Mouse (Mus musculus) limb, embryonic 12.5 days (tissue): ENCODE data around the gene Atl2. TPM values are rescaled to one million over a fixed set of nuclear protein-coding genes. Genes with fewer than 3 reads are reported as not detected.

Experiments
- ATAC-seq: fragments of 200-750 bp; cut with Nextera tagmentation; 2 replicates; pipeline ENCODE4 v1.8.0; 2017; ENCODE audit warnings: low read depth, moderate TSS enrichment; ENCODE audit not compliant: insufficient number of reproducible peaks, insufficient read depth, low FRiP score, low TSS enrichment
- H3K27ac ChIP-seq: fragments of 300-500 bp; sonication (generic); 2 replicates; pipeline ENCODE4 v1.5.1; 2016; ENCODE audit warnings: mild to moderate bottlenecking, moderate library complexity
- H3K27me3 ChIP-seq: fragments of 300-500 bp; sonication (generic); 2 replicates; pipeline ENCODE4 v1.6.1; 2016; ENCODE audit warnings: mild to moderate bottlenecking, moderate library complexity
- H3K36me3 ChIP-seq: fragments of 300-500 bp; sonication (generic); 2 replicates; pipeline ENCODE4 v1.6.1; 2016; ENCODE audit warnings: mild to moderate bottlenecking, moderate library complexity
- H3K4me1 ChIP-seq: fragments of 300-500 bp; sonication (generic); replicated peaks from 2 replicates; pipeline ENCODE4 v1.6.1; 2016
- H3K4me2 ChIP-seq: fragments of 300-500 bp; sonication (generic); 2 replicates; pipeline ENCODE4 v1.6.1; 2016; ENCODE audit warnings: mild to moderate bottlenecking, moderate library complexity
- H3K4me3 ChIP-seq: fragments of 300-500 bp; sonication (generic); replicated peaks from 2 replicates; pipeline ENCODE4 v1.5.1; 2016; ENCODE audit warnings: mild to moderate bottlenecking
- H3K9ac ChIP-seq: fragments of 300-500 bp; sonication (generic); replicated peaks from 2 replicates; pipeline ENCODE4 v1.6.1; 2016; ENCODE audit warnings: mild to moderate bottlenecking, moderate library complexity
- H3K9me3 ChIP-seq: fragments of 300-500 bp; sonication (generic); 2 replicates; pipeline ENCODE4 v1.6.1; 2016; ENCODE audit warnings: mild to moderate bottlenecking, moderate library complexity
- WGBS: fragments of 180-500 bp; shearing (Covaris S2); methylation state at CpG from one replicate; pipeline ENCODE4 v1.1.7; 2016; 5-methylcytosine and 5-hydroxymethylcytosine counted together
- polyA plus RNA-seq: library from polyadenylated mRNA; unstranded; fragments of >200 nt; fragmentation: Nextera tagmentation; extraction: Ambion mirVana; gene quantifications from 2 replicates; pipeline ENCODE4 v1.2.1, GENCODE M21; 2016

Gene Atl2
- polyA plus RNA-seq, 1 experiment from 2014 or later = 37.7 TPM

DNA sequence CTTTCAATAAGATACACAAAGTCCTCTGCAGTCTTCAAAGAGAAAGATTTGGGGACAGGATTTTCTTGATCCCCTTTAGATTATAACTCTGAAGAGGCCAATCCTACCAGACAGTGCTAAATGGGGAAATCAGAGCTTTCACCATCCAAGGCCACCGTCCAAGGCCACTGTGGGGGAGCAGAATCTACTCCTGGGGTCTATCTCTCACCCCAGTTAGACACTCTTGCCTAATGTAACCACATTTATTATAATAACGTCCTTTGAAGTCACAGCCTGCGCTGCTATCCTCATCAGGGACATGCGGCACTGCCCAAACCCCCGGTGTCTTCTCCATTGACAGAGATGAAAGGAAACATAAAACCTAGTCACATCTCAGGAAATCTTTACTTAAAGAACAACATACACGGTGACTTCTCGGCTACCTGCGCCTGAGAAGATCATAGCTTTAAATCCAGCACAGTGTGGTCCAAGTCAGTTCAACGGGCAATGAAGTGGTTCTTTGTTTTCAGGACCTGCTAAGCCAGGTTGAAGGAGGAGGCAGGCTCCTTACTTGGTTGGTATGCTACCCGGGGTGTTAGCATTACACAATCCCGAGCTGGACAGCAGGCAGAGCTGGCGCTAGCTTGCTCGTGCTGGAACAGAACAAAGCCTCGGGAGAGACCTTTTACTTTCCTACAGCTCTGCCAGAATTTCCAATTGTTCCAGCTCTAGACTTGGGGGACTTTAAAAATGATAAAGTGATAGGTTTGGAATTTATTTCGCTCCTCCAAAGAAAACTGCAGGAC lies 23.8 kb upstream of the Atl2 start:
- Histone ChIP-seq H3K36me3 (no peaks in the 10 kb centered on the region), H3K27me3 (0 out of 2 replicates have a peak, but pooled peaks cover 6% of the 10 kb centered on the region), H3K9me3 (no peaks in the 10 kb centered on the region), H3K9ac (no peak overlapping the region), H3K4me1 (peaks cover 15% of the 10 kb centered on the region), H3K27ac (peak overlapping the region; percentile 37; the same call in 1 of the 2 replicates), H3K4me3 (no peak overlapping the region), H3K4me2 (no peak overlapping the region)
- no peak for ATAC-seq
- WGBS = 65% methylated on average over 15 of the region's 15 CpGs

DNA sequence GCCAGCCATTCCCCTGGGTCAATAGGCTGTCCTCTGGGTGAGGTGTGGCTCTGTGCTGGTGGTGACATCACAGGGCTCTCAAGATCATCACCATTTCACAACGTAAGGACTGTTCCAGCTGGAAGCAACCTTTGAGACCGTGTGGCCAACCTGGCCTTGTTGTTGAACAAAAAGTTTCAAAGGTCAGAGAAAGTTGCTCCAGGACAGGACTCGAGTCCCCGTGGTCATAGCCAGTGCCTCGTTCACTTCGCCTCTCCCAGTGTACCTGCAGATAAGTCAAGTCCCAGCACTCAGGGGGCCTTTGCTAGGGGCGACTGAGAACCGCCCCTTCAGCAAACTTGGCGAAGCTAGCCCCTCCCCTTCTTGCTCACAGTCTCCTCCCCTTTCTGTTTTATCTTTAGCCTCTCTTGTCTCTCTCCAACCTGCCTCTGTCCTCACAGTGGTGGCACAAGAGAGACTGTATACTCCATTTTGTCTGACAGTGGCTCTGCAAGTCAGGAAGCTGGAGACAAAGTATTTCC lies 22.6 kb upstream of the Atl2 start:
- no peak overlapping the region for H3K9ac ChIP-seq
- 0 out of 2 replicates have a peak, but pooled peaks cover 6% of the 10 kb centered on the region for H3K27me3 ChIP-seq
- H3K4me3 ChIP-seq = no peak overlapping the region
- H3K4me1 ChIP-seq = peaks cover 15% of the 10 kb centered on the region
- H3K9me3 ChIP-seq = no peaks in the 10 kb centered on the region
- WGBS = 28% methylated on average over 9 of the region's 9 CpGs
- H3K27ac ChIP-seq = no peak overlapping the region
- no peak for ATAC-seq
- H3K4me2 ChIP-seq = no peak overlapping the region
- no peaks in the 10 kb centered on the region for H3K36me3 ChIP-seq

DNA sequence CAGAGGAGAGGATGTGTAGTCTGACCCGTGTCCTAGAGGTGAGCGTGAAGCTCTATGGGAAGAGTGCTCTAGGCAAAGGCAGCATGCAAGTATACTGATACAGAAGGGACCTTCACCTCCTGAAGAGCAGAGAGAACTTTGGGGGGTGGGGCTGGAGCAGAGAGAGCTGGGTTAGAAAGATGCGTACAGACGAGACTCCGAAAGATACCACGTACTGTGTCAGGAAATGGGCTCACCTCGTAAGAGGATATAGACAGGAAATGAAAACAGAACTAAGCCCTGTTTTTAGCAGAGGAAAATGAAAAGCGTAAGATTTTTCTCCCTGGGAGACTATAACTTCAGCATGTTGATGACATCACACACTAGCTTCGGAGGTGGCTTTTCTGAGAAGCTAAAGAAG lies 21.1 kb upstream of the Atl2 start:
- WGBS = 64% methylated on average over 9 of the region's 9 CpGs
- 0 out of 2 replicates have a peak, but pooled peaks cover 6% of the 10 kb centered on the region for H3K27me3 ChIP-seq
- H3K9ac ChIP-seq = no peak overlapping the region
- H3K36me3 ChIP-seq = no peaks in the 10 kb centered on the region
- no peak for ATAC-seq
- peaks cover 15% of the 10 kb centered on the region for H3K4me1 ChIP-seq
- H3K9me3 ChIP-seq = no peaks in the 10 kb centered on the region
- no peak overlapping the region for H3K4me3 ChIP-seq
- H3K27ac ChIP-seq = no peak overlapping the region
- no peak overlapping the region for H3K4me2 ChIP-seq

DNA sequence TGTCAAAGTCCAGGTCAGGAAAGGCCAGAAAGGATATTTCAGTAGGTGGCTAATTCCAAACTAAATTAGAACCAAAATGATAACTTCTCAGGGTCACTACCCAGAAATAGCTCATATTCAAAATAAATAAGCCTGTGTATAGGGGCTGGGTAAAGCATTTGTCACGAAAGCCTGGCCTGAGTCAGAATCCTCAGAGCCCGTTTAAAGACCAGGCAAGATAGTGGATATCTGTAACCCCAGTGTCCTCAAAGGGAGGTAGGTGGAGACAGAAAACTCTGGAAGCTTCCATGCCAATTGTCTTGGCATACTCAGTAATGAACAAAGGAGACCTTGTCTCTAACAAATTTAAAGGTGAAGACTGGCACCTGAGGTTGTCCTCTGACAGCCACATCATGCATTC lies 16.3 kb upstream of the Atl2 start:
- Histone ChIP-seq H3K36me3 (no peaks in the 10 kb centered on the region), H3K9me3 (no peaks in the 10 kb centered on the region), H3K4me3 (no peak overlapping the region), H3K27me3 (no peaks in the 10 kb centered on the region), H3K4me1 (peaks cover 5% of the 10 kb centered on the region), H3K27ac (no peak overlapping the region), H3K4me2 (no peak overlapping the region), H3K9ac (no peak overlapping the region)
- WGBS = 87% methylated on average over 2 of the region's 2 CpGs
- ATAC-seq = no peak

DNA sequence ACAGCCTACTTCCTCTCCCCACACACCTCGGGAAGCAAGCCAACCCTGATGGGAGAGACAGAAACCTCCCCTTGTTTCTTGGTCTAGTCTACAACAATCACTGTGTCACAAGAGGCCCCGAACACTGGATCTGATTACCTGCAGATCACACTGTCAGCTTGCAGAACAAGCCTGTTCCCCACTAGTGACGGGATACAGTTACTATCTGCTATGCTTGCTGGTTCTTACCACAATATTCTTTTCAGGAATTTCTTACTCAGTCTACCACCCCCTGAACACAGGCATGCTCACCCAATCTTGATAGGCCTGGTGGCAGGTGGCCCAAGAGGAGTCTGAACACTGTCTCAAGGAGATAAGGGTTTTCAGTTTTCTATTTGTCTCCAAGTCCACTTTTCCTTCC lies 15.8 kb upstream of the Atl2 start:
- ATAC-seq = no peak
- H3K27ac ChIP-seq = no peak overlapping the region
- no peaks in the 10 kb centered on the region for H3K36me3 ChIP-seq
- no peak overlapping the region for H3K4me2 ChIP-seq
- H3K27me3 ChIP-seq = no peaks in the 10 kb centered on the region
- no peaks in the 10 kb centered on the region for H3K9me3 ChIP-seq
- no peak overlapping the region for H3K9ac ChIP-seq
- 0 out of 2 replicates have a peak, but pooled peaks cover under 1% of the 10 kb centered on the region for H3K4me1 ChIP-seq
- no peak overlapping the region for H3K4me3 ChIP-seq
- 66% methylated on average over 3 of the region's 3 CpGs for WGBS

- Histone ChIP-seq H3K9me3 (no peaks in the 10 kb centered on the region), H3K27me3 (no peaks in the 10 kb centered on the region), H3K4me1 (no peaks in the 10 kb centered on the region), H3K4me2 (no peak overlapping the region), H3K36me3 (no peaks in the 10 kb centered on the region), H3K4me3 (no peak overlapping the region), H3K9ac (no peak overlapping the region), H3K27ac (no peak overlapping the region)
- 76% methylated on average over 12 of the region's 12 CpGs for WGBS
- no peak for ATAC-seq
Observed at GRCm38 (mm10) chr17:79909571-79909970, 13.6 kb upstream of the Atl2 start.

GRCm38 (mm10) chr17:79907698-79908097 lies 11.8 kb upstream of the Atl2 start:
- H3K9ac ChIP-seq = no peak overlapping the region
- no peak overlapping the region for H3K27ac ChIP-seq
- no peak overlapping the region for H3K4me3 ChIP-seq
- no peaks in the 10 kb centered on the region for H3K9me3 ChIP-seq
- no peaks in the 10 kb centered on the region for H3K27me3 ChIP-seq
- WGBS = 74% methylated on average over 4 of the region's 4 CpGs
- no peaks in the 10 kb centered on the region for H3K36me3 ChIP-seq
- ATAC-seq = no peak
- H3K4me2 ChIP-seq = no peak overlapping the region
- H3K4me1 ChIP-seq = peaks cover 7% of the 10 kb centered on the region; the same call in 1 of the 2 replicates

GRCm38 (mm10) chr17:79906791-79907494 lies 11.0 kb upstream of the Atl2 start:
- no peak overlapping the region for H3K4me3 ChIP-seq
- no peaks in the 10 kb centered on the region for H3K27me3 ChIP-seq
- H3K9me3 ChIP-seq = no peaks in the 10 kb centered on the region
- no peak overlapping the region for H3K27ac ChIP-seq
- H3K4me1 ChIP-seq = peaks cover 7% of the 10 kb centered on the region; the same call in 1 of the 2 replicates
- H3K36me3 ChIP-seq = no peaks in the 10 kb centered on the region
- H3K9ac ChIP-seq = no peak overlapping the region
- ATAC-seq = no peak
- 79% methylated on average over 8 of the region's 8 CpGs for WGBS
- H3K4me2 ChIP-seq = no peak overlapping the region

DNA sequence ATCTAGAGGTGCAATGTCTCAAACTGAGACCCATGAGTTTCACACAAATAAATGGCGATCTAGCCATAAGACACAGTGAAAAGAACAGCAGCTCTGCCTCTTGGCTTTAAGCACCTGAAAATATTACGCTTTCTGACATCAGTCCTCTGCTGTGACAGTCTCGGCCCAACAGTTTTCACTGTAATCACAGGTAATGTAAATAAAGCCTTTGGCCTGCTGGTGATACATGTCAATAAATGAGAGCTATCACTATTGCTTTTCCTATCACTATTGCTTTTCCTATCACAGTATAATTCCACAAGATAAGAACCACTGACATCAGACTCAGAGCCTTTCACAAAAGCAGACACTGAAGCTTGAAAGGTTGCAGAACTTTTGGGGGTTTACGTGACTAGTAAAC lies 8.7 kb upstream of the Atl2 start:
- Histone ChIP-seq H3K4me2 (no peak overlapping the region), H3K9ac (no peak overlapping the region), H3K27me3 (no peaks in the 10 kb centered on the region), H3K4me3 (no peak overlapping the region), H3K27ac (no peak overlapping the region), H3K36me3 (no peaks in the 10 kb centered on the region), H3K4me1 (peaks cover 7% of the 10 kb centered on the region; the same call in 1 of the 2 replicates), H3K9me3 (no peaks in the 10 kb centered on the region)
- ATAC-seq = no peak
- WGBS = 89% methylated on average over 4 of the region's 4 CpGs

- H3K4me2 ChIP-seq = no peak overlapping the region
- no peak for ATAC-seq
- WGBS = 53% methylated on average over 6 of the region's 6 CpGs
- H3K36me3 ChIP-seq = no peaks in the 10 kb centered on the region
- no peaks in the 10 kb centered on the region for H3K9me3 ChIP-seq
- H3K27me3 ChIP-seq = peaks cover 15% of the 10 kb centered on the region; the same call in 1 of the 2 replicates
- no peak overlapping the region for H3K9ac ChIP-seq
- H3K4me1 ChIP-seq = peaks cover 11% of the 10 kb centered on the region; the same call in 1 of the 2 replicates
- no peak overlapping the region for H3K4me3 ChIP-seq
- H3K27ac ChIP-seq = no peak overlapping the region
Observed at GRCm38 (mm10) chr17:79901207-79901606, 5.3 kb upstream of the Atl2 start.

GRCm38 (mm10) chr17:79898156-79898746 lies 2.3 kb upstream of the Atl2 start:
- 85% methylated on average over 6 of the region's 6 CpGs for whole genome bisulfite sequencing
- Histone ChIP-seq H3K27ac (no peak overlapping the region), H3K4me3 (no peak overlapping the region), H3K4me2 (no peak overlapping the region), H3K4me1 (peaks cover 18% of the 10 kb centered on the region), H3K9ac (no peak overlapping the region), H3K9me3 (no peaks in the 10 kb centered on the region), H3K36me3 (no peaks in the 10 kb centered on the region), H3K27me3 (peaks cover 15% of the 10 kb centered on the region; the same call in 1 of the 2 replicates)
- ATAC-seq = no peak
